Mouse (Mus musculus): ENCODE results near the gene Ddo.

The Ddo gene

DNA sequence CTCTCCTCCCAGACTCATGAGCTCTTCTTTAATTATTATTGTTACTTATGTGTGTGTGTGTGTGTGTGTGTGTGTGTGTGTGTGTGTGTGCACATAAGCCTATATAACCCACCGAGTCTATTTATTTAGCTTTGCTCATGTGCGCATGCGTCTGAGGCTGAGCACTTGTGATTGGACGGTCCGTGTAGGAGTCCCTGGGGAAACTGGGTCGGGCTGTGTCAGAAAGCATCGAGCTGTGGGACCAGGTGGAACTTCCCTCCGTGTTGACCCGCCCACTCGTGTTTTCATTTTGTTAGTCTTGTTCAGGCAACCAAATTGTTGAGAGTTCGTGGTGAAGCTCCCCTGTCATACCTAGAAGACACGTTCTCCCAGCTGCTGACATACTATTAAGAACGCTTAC is 88.6 kb downstream of the Ddo start:
- in situ Hi-C loops (cut with MboI), result no loop called here

- in situ Hi-C loops (cut with MboI), result no loop called here
Observed at GRCm38 (mm10) chr10:40719062-40719461, 89.3 kb downstream of the Ddo start.

GRCm38 (mm10) chr10:40720883-40721282 is 91.1 kb downstream of the Ddo start:
- in situ Hi-C loops (cut with MboI), result no loop called here

DNA sequence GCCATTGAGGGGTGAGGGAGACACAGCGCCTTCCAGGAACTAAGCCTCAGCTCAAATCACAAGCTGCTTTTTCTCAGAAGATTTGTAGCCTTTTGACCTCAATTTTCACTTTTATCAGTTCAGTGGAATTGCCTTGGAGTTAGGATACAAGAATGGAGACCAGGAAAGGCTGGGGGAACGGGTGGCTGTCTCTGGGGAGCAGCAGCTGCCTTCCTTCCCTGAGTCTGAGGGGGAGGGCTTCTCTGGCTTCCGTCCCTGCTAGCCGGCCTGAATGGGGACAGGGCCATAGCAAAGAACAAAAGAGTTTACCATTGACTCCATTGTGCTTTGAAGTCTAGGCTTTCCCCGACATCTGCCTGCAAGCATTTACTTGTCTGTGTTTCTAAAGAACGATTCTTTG is 94.5 kb downstream of the Ddo start:
- in situ Hi-C loops (cut with MboI), result no loop called here

DNA sequence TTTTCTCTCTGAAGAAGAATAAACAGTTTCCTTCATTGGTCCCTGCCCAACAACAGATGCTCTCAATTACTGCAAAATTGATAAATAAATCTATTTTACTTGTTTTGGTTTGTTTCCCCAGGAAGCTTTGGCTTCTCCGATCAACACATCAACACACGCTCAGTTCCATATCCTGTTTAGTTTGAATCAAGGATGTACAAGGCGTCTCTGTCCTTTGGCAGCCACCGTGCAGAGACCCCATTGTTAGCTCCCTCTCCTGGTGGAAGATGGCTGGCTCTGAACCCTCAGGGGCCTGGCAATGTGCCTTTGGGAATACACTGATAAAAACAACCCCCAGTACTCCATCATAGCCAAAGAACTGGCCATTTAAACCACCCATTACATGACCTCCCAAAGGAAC is 95.3 kb downstream of the Ddo start:
- in situ Hi-C loops (cut with MboI), result no loop called here

DNA sequence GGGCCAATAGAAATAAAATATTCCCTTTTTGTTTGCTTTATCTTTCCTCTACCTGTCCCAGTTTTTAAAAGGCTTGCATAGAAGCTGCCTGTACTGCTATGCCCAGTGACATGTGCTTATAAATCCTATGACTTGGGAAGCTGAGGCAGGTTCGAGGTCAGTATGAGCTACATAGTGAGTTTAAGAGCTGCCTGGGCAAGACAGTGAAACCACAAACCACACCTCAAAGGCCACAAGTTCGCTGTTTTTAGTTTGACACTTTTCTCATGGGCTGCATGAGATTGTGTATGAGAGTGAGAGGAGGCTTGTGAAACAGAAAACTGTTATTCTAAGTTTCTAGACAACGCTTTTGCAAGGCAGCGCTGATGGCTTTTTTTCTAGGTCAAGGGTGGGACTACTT is 95.7 kb downstream of the Ddo start:
- in situ Hi-C loops (cut with MboI), result no loop called here

DNA sequence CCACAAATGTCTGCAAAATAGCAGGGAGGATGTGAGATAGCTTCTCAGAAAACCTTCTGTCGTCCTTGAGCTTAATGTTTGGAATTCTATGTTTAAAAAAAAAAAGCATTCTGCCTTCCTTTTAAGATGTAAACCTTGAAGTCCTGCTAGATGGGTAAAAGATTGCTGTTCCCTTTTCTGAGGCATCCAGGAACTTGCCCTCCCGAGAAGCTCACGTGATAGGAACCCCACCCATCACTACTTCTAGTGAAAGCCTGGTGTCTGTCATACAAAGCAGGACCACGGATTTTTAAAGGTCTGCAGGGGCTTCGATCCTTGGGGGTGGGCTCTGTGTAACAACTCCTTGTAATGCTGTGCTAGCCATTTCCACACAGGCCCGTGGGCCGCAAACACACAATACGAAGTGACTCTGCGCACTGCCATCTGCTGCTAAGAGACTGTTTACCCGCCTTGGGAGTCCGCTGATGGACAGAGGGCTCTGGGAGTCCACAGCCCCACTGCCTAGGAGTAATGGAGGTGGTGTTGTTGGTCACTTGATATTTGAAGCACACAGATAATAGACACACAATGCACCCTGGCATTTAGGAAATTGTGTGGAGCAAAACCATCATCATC is 96.6 kb downstream of the Ddo start:
- in situ Hi-C loops (cut with MboI), result no loop called here

GRCm38 (mm10) chr10:40726989-40727388 is 97.2 kb downstream of the Ddo start:
- in situ Hi-C loops (cut with MboI), result no loop called here

- in situ Hi-C loops (cut with MboI), result no loop called here
Observed at GRCm38 (mm10) chr10:40730200-40730599, 100.4 kb downstream of the Ddo start.
